Comparison of ENCODE assay signal across 8 mouse cellular contexts in genomic region chr5:76588551-76589283, GRCm38 (mm10). TPM values are rescaled to one million over a fixed set of nuclear protein-coding genes. Genes with fewer than 3 reads are reported as not detected.
DNase-seq lines count a peak whose midpoint lies in the region; ATAC-seq and TF ChIP-seq lines count a peak whose summit lies in the region.

TSS of gene Cep135 (plus strand) at chr5:76588698.

- TF ChIP-seq EP300 in liver, embryonic 14.5 days (IDR thresholded peaks at IDR 0.05; ENCODE audit: low read depth), result no peak

- peak within 1 kb of the TSS; percentile 72 to 89 for H3K27ac ChIP-seq in heart, embryonic 14.5 days (replicated peaks in 1 of 2; ENCODE audit: control insufficient read depth in 1 of 2, insufficient read depth in 1 of 2, low read depth in 2 of 2, low read length in 2 of 2)
- peak within 1 kb of the TSS; percentile 5 for H3K27ac ChIP-seq in liver, embryonic 14.5 days
- H3K27ac ChIP-seq in stomach, embryonic 15.5 days, result peak within 1 kb of the TSS; percentile 84

- peak within 1 kb of the TSS; percentile 82 for H3K4me2 ChIP-seq in heart, embryonic 14.5 days (ENCODE audit: low read length)
- H3K4me2 ChIP-seq in liver, embryonic 14.5 days (ENCODE audit: low read depth), result peak within 1 kb of the TSS; percentile 81
- peak within 1 kb of the TSS; percentile 75 for H3K4me2 ChIP-seq in stomach, embryonic 15.5 days

- peak within 1 kb of the TSS; percentile 91 for H3K9ac ChIP-seq in heart, embryonic 14.5 days (ENCODE audit: low read length)
- peak within 1 kb of the TSS; percentile 56 for H3K9ac ChIP-seq in liver, embryonic 14.5 days (replicated peaks)
- peak within 1 kb of the TSS; percentile 55 for H3K9ac ChIP-seq in stomach, embryonic 15.5 days

- no peaks in the 10 kb centered on the region for H3K9me3 ChIP-seq in heart, embryonic 14.5 days (ENCODE audit: control insufficient read depth, low read length)
- no peaks in the 10 kb centered on the region for H3K9me3 ChIP-seq in liver, embryonic 14.5 days (ENCODE audit: control insufficient read depth, low read length)
- no peaks in the 10 kb centered on the region for H3K9me3 ChIP-seq in stomach, embryonic 15.5 days

- H3K36me3 ChIP-seq in heart, embryonic 14.5 days (ENCODE audit: control insufficient read depth, insufficient read depth, low read length), result peaks cover 22% of the 10 kb centered on the region
- H3K36me3 ChIP-seq in liver, embryonic 14.5 days (replicated peaks; ENCODE audit: control insufficient read depth, insufficient read depth, low read depth), result peaks cover 12% of the 10 kb centered on the region
- H3K36me3 ChIP-seq in stomach, embryonic 15.5 days, result peaks cover 10% of the 10 kb centered on the region; the same call in 1 of the 2 replicates

- peaks cover 0 to 7% of the 10 kb centered on the region in 2 experiments; a peak in 2 of 4 replicates for H3K4me1 ChIP-seq in heart, embryonic 14.5 days (ENCODE audit: control insufficient read depth in 2 of 2, insufficient read depth in 2 of 2, low read length in 2 of 2)
- peaks cover 2% of the 10 kb centered on the region in 2 experiments; a peak in 3 of 4 replicates for H3K4me1 ChIP-seq in liver, embryonic 14.5 days (replicated peaks; ENCODE audit: control insufficient read depth in 2 of 2, insufficient read depth in 2 of 2, low read length in 1 of 2)
- no peaks in the 10 kb centered on the region for H3K4me1 ChIP-seq in stomach, embryonic 15.5 days

- peak; percentile 88 for TF ChIP-seq CTCF in liver, embryonic 14.5 days (IDR thresholded peaks at IDR 0.05; ENCODE audit: low read depth)

- ATAC-seq in heart, embryonic 14.5 days (ENCODE audit: insufficient number of reproducible peaks, insufficient read depth, low FRiP score, low read depth), result peak; percentile 92
- ATAC-seq in liver, embryonic 14.5 days (ENCODE audit: insufficient read depth), result peak; percentile 98
- ATAC-seq in stomach, embryonic 15.5 days (ENCODE audit: insufficient read depth, low FRiP score, low read depth), result peak; percentile 98

- H3K27me3 ChIP-seq in heart, embryonic 14.5 days (ENCODE audit: control insufficient read depth, insufficient read depth, low read length), result no peaks in the 10 kb centered on the region
- no peaks in the 10 kb centered on the region for H3K27me3 ChIP-seq in liver, embryonic 14.5 days (ENCODE audit: control insufficient read depth, insufficient read depth, low read length)
- no peaks in the 10 kb centered on the region for H3K27me3 ChIP-seq in stomach, embryonic 15.5 days (replicated peaks)

- WGBS in heart, embryonic 14.5 days, result under 1% methylated on average over 85 of the region's 92 CpGs
- under 1% methylated on average over 77 of the region's 92 CpGs for WGBS in liver, embryonic 14.5 days (ENCODE audit: insufficient replicate concordance)
- under 1% methylated on average over 79 of the region's 92 CpGs for whole genome bisulfite sequencing in stomach, embryonic 15.5 days

- H3K4me3 ChIP-seq in heart, embryonic 14.5 days (ENCODE audit: control insufficient read depth in 1 of 2, insufficient read depth in 1 of 2, low read depth in 1 of 2, low read length in 2 of 2), result peak within 1 kb of the TSS; percentile 80 to 91
- H3K4me3 ChIP-seq in liver, embryonic 14.5 days (ENCODE audit: insufficient read depth in 1 of 2, low read depth in 2 of 2, low read length in 2 of 2), result peak within 1 kb of the TSS; percentile 62 to 90
- H3K4me3 ChIP-seq in stomach, embryonic 15.5 days (replicated peaks), result peak within 1 kb of the TSS; percentile 66

- peak; percentile 65 to 67 for DNase-seq in CD8-positive naive resting alpha-beta T cell, adult 2 months (ENCODE audit: low read depth in 2 of 2, low spot score in 2 of 2)
- DNase-seq in c-Kit-negative CD71-positive TER-119-positive erythroid progenitor cells, embryonic 14.5 days (ENCODE audit: low read depth, low spot score), result peak; percentile 84
- DNase-seq in fibroblast of lung, adult 2 months (ENCODE audit: low read depth), result peak; percentile 48
- peak; percentile 95 for DNase-seq in kidney, postnatal 14 days
- peak; percentile 76 to 79 (median 76) for DNase-seq in liver, embryonic 14.5 days (ENCODE audit: low read depth in 3 of 3, low spot score in 3 of 3)
- DNase-seq in neural tube, embryonic 10.5 days (ENCODE audit: extremely low spot score, low spot score), result peak; percentile 92

RNA-seq across cellular contexts. Expression of gene Cep135, which starts in this region (rescaled TPM):
- 5.2 and 5.3 TPM in 2 replicates for polyA plus RNA-seq in heart, embryonic 14.5 days (2014; fragmentation: Nextera tagmentation; extraction: Ambion mirVana)
- 1.9 and 4.3 TPM in 2 replicates for polyA plus RNA-seq in liver, embryonic 14.5 days (2012; rRNA removed)
- 4.9 TPM in 2 replicates for polyA plus RNA-seq in liver, embryonic 14.5 days (2014; fragmentation: Nextera tagmentation; extraction: Ambion mirVana)
- 6.7 and 7.1 TPM in 2 replicates for polyA plus RNA-seq in stomach, embryonic 15.5 days (2015; fragmentation: Nextera tagmentation; extraction: Ambion mirVana)

Comparison
In these comparisons a context has a peak if more than half of its experiments do, and no peak if none do; other contexts are left out.
1. Peak in every context shown above with its lines: DNase-seq, ATAC-seq, H3K4me3 ChIP-seq and H3K27ac ChIP-seq.
2. H3K27ac ChIP-seq: peak in every context shown above with its lines; median percentile 84 in stomach, embryonic 15.5 days; 80 in heart, embryonic 14.5 days; 5 in liver, embryonic 14.5 days.